Mouse (Mus musculus) kidney, postnatal 0 days (tissue): ENCODE measurements at regions not wholly inside any gene's neighbourhood (a gene's known extent, or its start where the extent isn't known, plus 50 kb on each side); places are given as distances from the start of the nearest gene placed in this dataset.

Experiments used
- ATAC-seq: fragments of 200-750 bp; cut with Nextera tagmentation; replicated peaks from 2 replicates; pipeline ENCODE4 v1.8.0; 2017; ENCODE audit warnings: low read depth, moderate number of reproducible peaks, moderate TSS enrichment, moderate library complexity; ENCODE audit not compliant: low FRiP score
- DNase-seq: peaks from one replicate; pipeline ENCODE4 v3.0.0-alpha.2; 2016; ENCODE audit warnings: low spot score
- H3K27ac ChIP-seq: fragments of 300-500 bp; sonication (generic); 2 replicates; pipeline ENCODE4 v1.5.1; 2014; ENCODE audit warnings: mild to moderate bottlenecking
- H3K27me3 ChIP-seq: fragments of 300-500 bp; sonication (generic); 2 replicates; pipeline ENCODE4 v1.6.1; 2014; ENCODE audit warnings: low read length, mixed read lengths; ENCODE audit not compliant: insufficient read depth
- H3K36me3 ChIP-seq: fragments of 300-500 bp; sonication (generic); 2 replicates; pipeline ENCODE4 v1.6.1; 2014; ENCODE audit warnings: low read length, mixed read lengths; ENCODE audit not compliant: insufficient read depth
- H3K4me1 ChIP-seq: fragments of 300-500 bp; sonication (generic); replicated peaks from 2 replicates; pipeline ENCODE4 v1.6.1; 2014; ENCODE audit warnings: antibody characterized with exemption, low read length, mixed read lengths; ENCODE audit not compliant: insufficient read depth
- H3K4me2 ChIP-seq: fragments of 300-500 bp; sonication (generic); 2 replicates; pipeline ENCODE4 v1.6.1; 2014; ENCODE audit warnings: mild to moderate bottlenecking, low read length, moderate library complexity, mixed read lengths
- H3K4me3 ChIP-seq: fragments of 300-500 bp; sonication (generic); replicated peaks from 2 replicates; pipeline ENCODE4 v1.5.1; 2014; ENCODE audit warnings: low read depth, low read length
- H3K9ac ChIP-seq: fragments of 300-500 bp; sonication (generic); 2 replicates; pipeline ENCODE4 v1.6.1; 2014; ENCODE audit warnings: low read depth, low read length
- H3K9me3 ChIP-seq: fragments of 300-500 bp; sonication (generic); replicated peaks from 2 replicates; pipeline ENCODE4 v1.6.1; 2016; ENCODE audit warnings: low read length, inconsistent platforms, mixed read lengths
- CTCF ChIP-seq: IDR thresholded peaks from 2 replicates; pipeline ENCODE4 v1.5.1; 2016; ENCODE audit warnings: antibody characterized with exemption, low read depth, mild to moderate bottlenecking, moderate library complexity
- WGBS: fragments of 180-500 bp; shearing (Covaris S2); extraction: QIAGEN DNeasy Blood & Tissue Kit; methylation state at CpG from one replicate; pipeline ENCODE4 v1.1.7; 2014; 5-methylcytosine and 5-hydroxymethylcytosine counted together

- Histone ChIP-seq H3K27ac (no peak overlapping the region), H3K4me3 (no peak overlapping the region), H3K9ac (no peak overlapping the region), H3K36me3 (no peaks in the 10 kb centered on the region), H3K9me3 (no peaks in the 10 kb centered on the region), H3K4me1 (no peaks in the 10 kb centered on the region), H3K27me3 (no peaks in the 10 kb centered on the region), H3K4me2 (no peak overlapping the region)
- ATAC-seq (no peak), DNase-seq (no peak)
- 71% methylated on average over 5 of the region's 5 CpGs for WGBS
- TF ChIP-seq CTCF: peak; percentile 25; the same call in 1 of the 2 replicates
Measured at GRCm38 (mm10) chr12:106293117-106293516, 283.1 kb downstream of the Vrk1 start.

DNA sequence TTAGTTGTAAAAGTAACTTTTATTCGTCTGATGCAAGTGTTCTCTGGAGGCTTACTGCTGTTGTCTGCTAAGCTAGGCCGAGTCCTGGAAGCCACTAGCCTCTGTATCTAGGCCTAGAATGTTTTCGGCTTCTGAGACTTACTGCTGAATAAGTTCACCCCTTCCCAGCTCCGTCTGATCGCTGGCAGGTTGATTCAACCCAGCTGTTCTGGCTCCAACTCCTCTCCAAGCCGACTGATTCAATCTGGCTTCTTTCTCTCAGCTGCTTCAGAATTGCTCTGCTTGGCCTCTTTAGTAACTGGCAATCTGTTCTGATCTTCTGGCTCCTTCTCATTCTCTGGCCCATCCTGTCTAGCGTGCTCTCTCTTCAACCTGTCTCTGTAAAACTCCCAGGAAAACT, 285.6 kb downstream of the Vrk1 start:
- no peaks in the 10 kb centered on the region for H3K36me3 ChIP-seq
- DNase-seq (peak; percentile 21), ATAC-seq (no peak)
- H3K27me3 ChIP-seq: no peaks in the 10 kb centered on the region
- H3K9me3 ChIP-seq: no peaks in the 10 kb centered on the region
- no peak overlapping the region for H3K4me3 ChIP-seq
- TF ChIP-seq CTCF: no peak
- H3K4me1 ChIP-seq: no peaks in the 10 kb centered on the region
- no peak overlapping the region for H3K4me2 ChIP-seq
- 34% methylated on average over 7 of the region's 7 CpGs for WGBS
- H3K27ac ChIP-seq: no peak overlapping the region
- no peak overlapping the region for H3K9ac ChIP-seq

- no peak overlapping the region for H3K4me2 ChIP-seq
- no peaks in the 10 kb centered on the region for H3K27me3 ChIP-seq
- no peak overlapping the region for H3K4me3 ChIP-seq
- no peaks in the 10 kb centered on the region for H3K4me1 ChIP-seq
- DNase-seq: no peak
- 57% methylated on average over 8 of the region's 8 CpGs for WGBS
- no peak for TF ChIP-seq CTCF
- no peak overlapping the region for H3K27ac ChIP-seq
- ATAC-seq: no peak
- H3K9me3 ChIP-seq: no peaks in the 10 kb centered on the region
- H3K9ac ChIP-seq: no peak overlapping the region
- H3K36me3 ChIP-seq: no peaks in the 10 kb centered on the region
Measured at GRCm38 (mm10) chr12:106302617-106303016, 292.6 kb downstream of the Vrk1 start.

- Histone ChIP-seq H3K36me3 (no peaks in the 10 kb centered on the region), H3K4me3 (no peak overlapping the region), H3K9ac (no peak overlapping the region), H3K4me2 (no peak overlapping the region), H3K27me3 (no peaks in the 10 kb centered on the region), H3K4me1 (0 out of 2 replicates have a peak, but pooled peaks cover 3% of the 10 kb centered on the region), H3K9me3 (no peaks in the 10 kb centered on the region), H3K27ac (no peak overlapping the region)
- ATAC-seq: no peak
- no peak for TF ChIP-seq CTCF
- WGBS: 65% methylated on average over 12 of the region's 12 CpGs
- DNase-seq: no peak
Measured at GRCm38 (mm10) chr12:106308291-106308955, 298.4 kb downstream of the Vrk1 start.

- Histone ChIP-seq H3K27ac (no peak overlapping the region), H3K9me3 (no peaks in the 10 kb centered on the region), H3K36me3 (no peaks in the 10 kb centered on the region), H3K4me2 (no peak overlapping the region), H3K4me1 (0 out of 2 replicates have a peak, but pooled peaks cover 3% of the 10 kb centered on the region), H3K9ac (no peak overlapping the region), H3K4me3 (no peak overlapping the region), H3K27me3 (no peaks in the 10 kb centered on the region)
- no peak for TF ChIP-seq CTCF
- no peak for DNase-seq
- WGBS: 72% methylated on average over 25 of the region's 25 CpGs
- ATAC-seq: no peak
Measured at GRCm38 (mm10) chr12:106308956-106309610, 299.1 kb downstream of the Vrk1 start.

DNA sequence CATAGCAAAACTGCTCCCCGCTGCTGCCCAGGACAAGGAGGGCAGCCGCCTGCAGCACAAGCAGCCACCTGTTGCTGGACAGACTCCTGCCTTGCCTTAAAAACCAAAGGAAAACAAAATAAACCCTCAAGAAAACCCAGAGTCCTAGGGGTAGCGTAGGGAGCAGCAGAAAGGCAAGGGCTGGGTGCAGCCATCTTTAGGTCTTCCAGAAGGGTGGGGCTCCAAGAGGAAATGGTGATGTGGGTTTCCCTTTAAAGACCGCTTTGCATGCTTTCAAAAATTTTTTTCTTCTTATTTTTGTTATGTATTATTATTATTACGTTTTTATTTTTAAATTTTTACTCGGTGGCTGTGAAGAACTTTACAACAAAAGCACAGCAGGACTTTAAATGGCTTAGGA, 300.1 kb downstream of the Vrk1 start:
- Histone ChIP-seq H3K27ac (no peak overlapping the region), H3K9ac (no peak overlapping the region), H3K4me3 (peak overlapping the region; percentile 36; the same call in 1 of the 2 replicates), H3K36me3 (no peaks in the 10 kb centered on the region), H3K4me2 (peak overlapping the region; percentile 62), H3K4me1 (0 out of 2 replicates have a peak, but pooled peaks cover 3% of the 10 kb centered on the region), H3K9me3 (no peaks in the 10 kb centered on the region), H3K27me3 (no peaks in the 10 kb centered on the region)
- no peak for TF ChIP-seq CTCF
- 58% methylated on average over 6 of the region's 6 CpGs for WGBS
- ATAC-seq: no peak
- no peak for DNase-seq
